Mouse (Mus musculus) megakaryocyte-erythroid progenitor cell, adult 5-6 weeks (primary cell): Measurements from ENCODE around the gene Snx14. TPM values are rescaled to one million over a fixed set of nuclear protein-coding genes. Genes with fewer than 3 reads are reported as not detected.

Experiments used
- ATAC-seq: replicated peaks from 2 replicates; pipeline ENCODE4 v1.8.0; 2016; ENCODE audit warnings: mild to moderate bottlenecking, inconsistent platforms; ENCODE audit not compliant: severe bottlenecking, poor library complexity, low FRiP score, low TSS enrichment
- total RNA-seq, 2 experiments: library from RNA; stranded (forward) in 1 of 2; stranded (reverse) in 1 of 2; fragments of 200-1000, 215-1000 nt in 1 of 2; fragments of >200 nt in 1 of 2; fragmentation: Nextera tagmentation in 1 of 2; gene quantifications; 2 replicates each; pipeline ENCODE4 v1.2.3; 2014 to 2017

Snx14 gene
- total RNA-seq, 2 experiments from 2014 or later = 17.9 to 30.0 TPM

- 0 out of 2 replicates have a peak, but pooled peaks have one; percentile 34 for ATAC-seq
Observed at GRCm38 (mm10) chr9:88398461-88398860, 40.3 kb downstream of the Snx14 start.

DNA sequence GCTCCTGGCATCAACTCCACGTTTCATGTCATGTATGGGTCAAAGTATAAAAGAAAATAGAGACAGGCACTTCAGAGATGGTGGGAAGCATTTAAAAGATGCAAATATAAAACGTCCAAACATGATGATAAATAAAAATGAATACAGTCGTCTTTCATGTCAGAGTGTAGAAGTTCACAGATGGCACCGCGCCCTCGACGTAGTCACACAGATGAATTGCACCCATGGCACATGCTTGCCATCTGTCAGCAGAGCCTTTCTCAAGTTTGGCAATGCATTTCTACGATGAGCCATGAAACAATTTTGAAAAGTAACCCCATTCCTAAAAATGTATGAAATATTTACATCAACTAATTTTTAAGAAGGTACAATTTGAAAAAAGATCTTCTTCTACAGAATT, 43.9 kb downstream of the Snx14 start:
- ATAC-seq = no peak

- 0 out of 2 replicates have a peak, but pooled peaks have one; percentile 26 for ATAC-seq
Observed at GRCm38 (mm10) chr9:88388826-88389225, 49.9 kb downstream of the Snx14 start.

DNA sequence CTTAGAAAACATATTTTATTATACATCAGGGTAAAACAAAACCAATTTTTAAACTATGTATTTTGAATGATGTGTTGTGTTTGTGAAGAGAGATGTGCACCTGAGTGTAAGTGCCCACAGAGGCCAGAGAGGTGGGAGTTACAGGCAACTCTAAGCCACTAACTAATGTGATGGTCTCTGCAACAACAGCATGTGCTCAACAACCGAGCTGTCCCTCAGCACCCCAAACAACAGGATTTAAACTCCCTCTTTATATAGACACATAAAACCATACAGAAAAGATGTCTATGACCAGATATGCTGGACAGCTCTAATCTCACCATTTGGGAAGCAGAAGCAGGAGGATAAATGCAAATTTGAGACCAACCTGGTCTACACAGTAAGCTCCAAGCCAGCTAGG, 58.2 kb downstream of the Snx14 start:
- peak; percentile 51 for ATAC-seq

GRCm38 (mm10) chr9:88380076-88380475, 58.7 kb downstream of the Snx14 start:
- ATAC-seq = peak; percentile 91

DNA sequence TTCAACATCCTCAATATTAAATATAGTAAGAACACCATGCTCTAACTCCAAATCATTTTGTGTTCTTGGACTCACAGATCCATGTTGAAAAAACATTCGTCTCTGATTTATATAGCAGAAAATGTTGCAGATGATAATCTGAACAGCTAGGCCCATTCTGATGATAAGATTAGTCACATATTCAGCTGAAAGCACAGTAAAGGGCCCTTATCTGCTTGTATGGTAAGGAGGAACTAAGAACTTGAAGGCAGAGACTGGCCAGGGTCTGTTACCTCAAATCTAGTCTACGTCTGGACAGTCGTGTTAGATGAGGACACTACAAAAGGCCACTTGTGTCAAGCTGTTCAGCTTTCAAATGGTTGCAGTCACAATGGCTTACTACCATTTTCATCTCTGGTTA, 59.7 kb downstream of the Snx14 start:
- ATAC-seq = peak; percentile 32; the same call in 1 of the 2 replicates

- no peak for ATAC-seq
Observed at GRCm38 (mm10) chr9:88377483-88377882, 61.3 kb downstream of the Snx14 start.

- ATAC-seq = no peak
Observed at GRCm38 (mm10) chr9:88373001-88373400, 65.8 kb downstream of the Snx14 start.

DNA sequence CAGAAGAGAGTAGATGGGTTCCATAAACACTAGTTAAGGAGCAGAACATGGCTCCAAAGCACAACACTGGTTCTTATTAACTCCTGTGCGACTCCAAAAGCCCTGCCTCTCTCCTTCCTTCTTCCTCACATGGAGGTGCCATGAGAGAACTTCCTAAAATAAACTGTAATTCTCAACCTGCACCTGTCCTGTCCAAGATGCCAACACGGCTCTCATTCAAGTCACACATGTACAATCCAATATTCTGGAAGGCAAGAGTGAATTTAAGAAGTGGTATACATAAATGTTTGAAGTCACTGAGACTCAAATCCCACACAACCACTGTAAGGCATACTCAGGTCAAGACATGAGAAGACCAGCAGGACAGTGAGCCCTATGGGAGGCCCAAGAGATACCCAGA, 67.6 kb downstream of the Snx14 start:
- no peak for ATAC-seq

DNA sequence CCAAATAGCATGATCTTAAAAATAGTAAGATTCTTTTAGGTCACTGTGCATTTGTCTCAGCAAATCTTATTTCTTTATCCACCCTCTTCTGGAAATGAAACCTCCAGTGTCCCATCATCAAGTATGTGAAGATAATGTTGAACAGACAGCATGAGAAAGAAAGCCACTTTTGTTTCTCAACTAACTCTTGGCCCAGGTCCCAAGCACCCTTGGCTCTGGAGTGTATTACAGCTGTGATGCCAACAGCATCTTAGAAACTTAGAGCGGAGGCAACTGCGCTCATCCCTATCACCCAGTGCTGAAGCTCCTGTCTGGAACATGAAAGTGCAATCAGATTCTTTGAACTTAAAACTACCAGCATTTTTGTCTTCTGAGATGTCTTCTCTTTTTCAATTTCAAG, 69.1 kb downstream of the Snx14 start:
- ATAC-seq = no peak

DNA sequence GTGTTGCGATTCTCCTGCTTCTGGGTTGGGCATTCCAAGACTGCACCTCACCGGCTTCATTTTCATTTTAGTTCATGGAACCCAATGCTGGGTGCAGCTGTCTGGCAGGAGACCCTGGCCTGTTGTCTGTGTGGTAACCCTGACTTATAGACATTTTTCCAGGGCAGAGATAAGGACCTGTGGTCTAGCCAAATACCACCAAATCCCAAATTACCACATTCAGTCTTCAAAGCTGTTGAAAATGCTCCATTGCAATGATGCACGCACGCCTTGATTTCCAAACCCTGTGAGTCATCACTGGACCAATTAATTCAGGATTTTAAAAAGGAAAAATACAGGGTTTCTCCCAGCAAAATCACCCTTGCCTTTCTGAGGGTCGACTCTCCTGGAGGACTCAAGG, 70.3 kb downstream of the Snx14 start:
- no peak for ATAC-seq

DNA sequence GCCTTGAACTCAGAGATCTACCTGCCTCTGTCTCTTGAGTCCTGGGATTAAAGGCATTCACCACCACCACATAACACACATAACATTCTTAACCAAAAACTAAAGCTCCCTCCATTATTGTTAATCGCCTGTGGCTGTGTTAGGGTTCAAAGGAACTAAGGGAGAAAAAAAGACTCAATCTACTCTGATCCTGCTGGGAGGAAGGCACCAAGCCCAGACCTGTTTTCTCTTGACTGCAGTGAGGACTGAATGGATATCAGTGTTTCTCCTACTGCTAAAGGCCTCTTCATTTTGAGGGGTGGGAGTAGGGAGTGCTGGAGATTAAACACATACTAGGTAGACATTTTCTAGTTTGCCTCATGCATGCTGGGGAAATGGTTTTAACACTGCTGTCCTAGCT, 71.0 kb downstream of the Snx14 start:
- ATAC-seq = no peak

DNA sequence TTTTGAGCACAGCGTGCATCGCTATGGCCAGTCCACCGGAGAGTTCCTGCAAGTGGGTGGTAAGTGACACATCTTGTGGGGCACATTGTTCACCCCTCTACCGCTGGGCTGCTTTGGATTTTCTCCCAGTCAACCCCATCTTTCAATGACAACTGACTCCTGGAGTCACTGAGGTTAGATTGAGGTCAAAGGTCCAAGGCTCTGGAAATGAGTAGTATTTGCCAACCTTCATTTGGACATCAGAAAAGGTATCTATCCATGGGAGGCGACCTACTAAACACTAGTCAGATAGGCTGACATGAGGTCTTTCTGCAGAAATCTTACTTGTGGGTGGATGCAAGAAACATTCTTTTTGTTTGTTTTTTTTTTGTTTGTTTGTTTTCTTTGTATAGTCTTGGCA, 71.4 kb downstream of the Snx14 start:
- no peak for ATAC-seq

DNA sequence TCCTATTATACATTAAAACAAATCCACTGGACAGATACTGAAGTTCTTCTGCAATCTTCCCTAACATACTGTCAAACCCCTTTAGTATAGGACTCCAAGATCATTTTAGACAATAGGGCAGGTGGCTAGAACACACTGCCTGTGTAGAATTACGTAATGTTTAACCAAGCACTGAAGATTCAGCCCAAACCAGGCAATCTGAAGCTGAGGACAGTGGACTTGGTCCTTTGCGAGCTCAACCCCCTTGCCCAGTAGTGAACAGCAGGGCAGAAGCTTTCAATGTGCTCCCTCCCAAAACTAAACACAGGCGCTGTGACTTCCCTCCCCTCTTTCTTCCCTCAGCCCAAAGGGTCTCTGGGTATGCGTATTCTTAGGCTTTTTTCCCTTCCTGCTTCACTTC, 71.9 kb downstream of the Snx14 start:
- no peak for ATAC-seq

DNA sequence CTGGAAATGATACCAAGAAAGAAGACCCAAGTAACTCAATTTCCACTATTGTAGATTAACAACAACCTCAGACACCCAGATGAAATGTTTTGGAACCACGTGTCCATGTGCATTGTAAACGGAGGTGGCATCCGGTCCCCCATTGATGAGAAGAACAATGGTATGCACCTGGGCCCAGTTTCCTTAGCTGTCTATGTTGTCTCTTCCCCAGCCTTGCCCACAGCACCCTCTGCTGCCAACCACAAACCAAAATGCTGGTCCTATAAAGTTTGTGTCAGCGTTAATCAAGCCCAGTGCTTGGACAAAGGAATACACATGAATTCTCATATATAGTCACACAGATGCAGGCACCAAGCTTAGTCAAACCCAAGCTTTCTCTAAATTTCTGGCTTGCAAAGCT, 72.5 kb downstream of the Snx14 start:
- ATAC-seq = no peak

DNA sequence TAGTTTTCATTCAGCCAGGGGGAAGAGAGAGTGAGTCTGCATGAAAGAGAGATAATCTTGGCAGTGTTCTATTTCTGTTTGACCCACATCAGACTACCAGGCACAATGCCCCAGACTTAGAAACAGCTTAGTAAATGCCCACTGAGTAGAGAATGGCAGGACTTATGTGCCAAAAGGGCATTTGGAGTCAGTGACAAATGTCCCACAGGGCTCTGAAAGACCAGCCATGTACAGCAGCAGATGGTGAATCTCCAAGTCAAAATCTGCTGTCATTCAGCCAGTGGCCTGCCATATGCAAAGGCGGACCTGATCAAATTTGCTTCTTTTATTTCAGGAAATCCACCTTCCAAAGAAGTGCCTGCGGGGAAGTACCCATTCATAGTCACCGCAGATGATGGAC, 75.7 kb downstream of the Snx14 start:
- no peak for ATAC-seq

GRCm38 (mm10) chr9:88362055-88362850, 76.5 kb downstream of the Snx14 start:
- no peak for ATAC-seq

GRCm38 (mm10) chr9:88361211-88361909, 77.4 kb downstream of the Snx14 start:
- no peak for ATAC-seq

DNA sequence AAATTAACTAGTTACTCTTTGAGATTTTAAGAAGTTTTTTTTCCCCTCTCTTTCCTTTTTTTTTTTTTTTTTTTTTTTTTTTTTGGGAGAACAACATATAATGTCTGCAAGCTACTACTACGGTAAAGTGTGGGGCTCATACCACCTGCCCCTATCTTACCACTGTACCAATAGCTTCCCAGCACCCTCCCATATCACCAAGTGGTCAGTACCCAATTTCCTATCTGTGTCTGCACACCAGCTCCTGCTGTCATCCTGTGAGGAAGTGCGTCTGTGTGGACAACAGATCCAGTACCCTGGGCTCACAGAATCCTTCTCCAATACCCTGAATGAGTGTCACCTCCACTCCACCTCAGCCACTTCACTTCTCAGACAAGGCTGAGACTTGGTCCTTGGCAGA, 79.6 kb downstream of the Snx14 start:
- ATAC-seq = peak; percentile 20; the same call in 1 of the 2 replicates

- peak; percentile 77 for ATAC-seq
Observed at GRCm38 (mm10) chr9:88357173-88357572, 81.6 kb downstream of the Snx14 start.

- ATAC-seq = no peak
Observed at GRCm38 (mm10) chr9:88353459-88353858, 85.3 kb downstream of the Snx14 start.
